Mouse (Mus musculus): Measurements from ENCODE around the gene Sap30.
"Not testable (repeated sequence)": the region's sequence is repeated elsewhere in the genome, so short reads cannot be mapped to it uniquely, and the experiment has no call there.

Sap30 gene

GRCm38 (mm10) chr8:57487441-57488155 lies at the start of gene Sap30:
Sap30 (minus strand) TSS chr8:57487860.
- in situ Hi-C loops (cut with MboI; ENCODE audit: low pct_unique_long_range_greater_than_20kb in 1 of 2, low sequenced_read_pairs in 2 of 2, unreplicated experiment in 1 of 2), result no loop called here

GRCm38 (mm10) chr8:57536167-57536566 lies 48.5 kb upstream of the Sap30 start:
- in situ Hi-C loops (cut with MboI; ENCODE audit: low pct_unique_long_range_greater_than_20kb in 1 of 2, low sequenced_read_pairs in 2 of 2, unreplicated experiment in 1 of 2), result no loop called here

GRCm38 (mm10) chr8:57534495-57534894 lies 46.8 kb upstream of the Sap30 start:
- in situ Hi-C loops (cut with MboI; ENCODE audit: low pct_unique_long_range_greater_than_20kb in 1 of 2, low sequenced_read_pairs in 2 of 2, unreplicated experiment in 1 of 2), result loop anchor here in 1 of 2 experiments (5.0 kb wide), 1 partner anchor 102 kb away; no protein-coding TSS in a partner anchor

GRCm38 (mm10) chr8:57533106-57533505 lies 45.4 kb upstream of the Sap30 start:
- in situ Hi-C loops (cut with MboI; ENCODE audit: low pct_unique_long_range_greater_than_20kb in 1 of 2, low sequenced_read_pairs in 2 of 2, unreplicated experiment in 1 of 2), result loop anchor here in 1 of 2 experiments (5.0 kb wide), 1 partner anchor 101 kb away; no protein-coding TSS in a partner anchor

- in situ Hi-C loops (cut with MboI; ENCODE audit: low pct_unique_long_range_greater_than_20kb in 1 of 2, low sequenced_read_pairs in 2 of 2, unreplicated experiment in 1 of 2), result loop anchor here in 1 of 2 experiments (5.0 kb wide), 1 partner anchor 100 kb away; no protein-coding TSS in a partner anchor
Measured at GRCm38 (mm10) chr8:57532223-57532622, 44.6 kb upstream of the Sap30 start.

- in situ Hi-C loops (cut with MboI; ENCODE audit: low pct_unique_long_range_greater_than_20kb in 1 of 2, low sequenced_read_pairs in 2 of 2, unreplicated experiment in 1 of 2), result loop anchor here in 1 of 2 experiments (5.0 kb wide), 1 partner anchor 99 kb away; no protein-coding TSS in a partner anchor
Measured at GRCm38 (mm10) chr8:57530666-57531349, 43.1 kb upstream of the Sap30 start.

GRCm38 (mm10) chr8:57530238-57530637 lies 42.6 kb upstream of the Sap30 start:
- in situ Hi-C loops (cut with MboI; ENCODE audit: low pct_unique_long_range_greater_than_20kb in 1 of 2, low sequenced_read_pairs in 2 of 2, unreplicated experiment in 1 of 2), result loop anchor here in 1 of 2 experiments (5.0 kb wide), 1 partner anchor 98 kb away; no protein-coding TSS in a partner anchor

- in situ Hi-C loops (cut with MboI; ENCODE audit: low pct_unique_long_range_greater_than_20kb in 1 of 2, low sequenced_read_pairs in 2 of 2, unreplicated experiment in 1 of 2), result loop anchor here in 1 of 2 experiments (5.0 to 10.0 kb wide), 2 partner anchors 96 to 203 kb away; partner anchors contain the start of gene Hand2
Measured at GRCm38 (mm10) chr8:57528036-57528435, 40.4 kb upstream of the Sap30 start.

GRCm38 (mm10) chr8:57520186-57520786 lies 32.6 kb upstream of the Sap30 start:
- in situ Hi-C loops (cut with MboI; ENCODE audit: low pct_unique_long_range_greater_than_20kb in 1 of 2, low sequenced_read_pairs in 2 of 2, unreplicated experiment in 1 of 2), result loop anchor here in 1 of 2 experiments (10.0 kb wide), 1 partner anchor 195 kb away; the partner anchor contains the start of gene Hand2

GRCm38 (mm10) chr8:57517723-57518122 lies 30.1 kb upstream of the Sap30 start:
- in situ Hi-C loops (cut with MboI; ENCODE audit: low pct_unique_long_range_greater_than_20kb in 1 of 2, low sequenced_read_pairs in 2 of 2, unreplicated experiment in 1 of 2), result no loop called here

GRCm38 (mm10) chr8:57516685-57517084 lies 29.0 kb upstream of the Sap30 start:
- in situ Hi-C loops (cut with MboI; ENCODE audit: low pct_unique_long_range_greater_than_20kb in 1 of 2, low sequenced_read_pairs in 2 of 2, unreplicated experiment in 1 of 2), result not testable (repeated sequence)

GRCm38 (mm10) chr8:57513178-57513661 lies 25.6 kb upstream of the Sap30 start:
- in situ Hi-C loops (cut with MboI; ENCODE audit: low pct_unique_long_range_greater_than_20kb in 1 of 2, low sequenced_read_pairs in 2 of 2, unreplicated experiment in 1 of 2), result not testable (repeated sequence)

GRCm38 (mm10) chr8:57512141-57513056 lies 24.7 kb upstream of the Sap30 start:
- in situ Hi-C loops (cut with MboI; ENCODE audit: low pct_unique_long_range_greater_than_20kb in 1 of 2, low sequenced_read_pairs in 2 of 2, unreplicated experiment in 1 of 2), result no loop called here

GRCm38 (mm10) chr8:57511316-57512118 lies 23.9 kb upstream of the Sap30 start, which contains the start of gene Hmgb2:
Hmgb2 (plus strand) TSS chr8:57511907.
- in situ Hi-C loops (cut with MboI; ENCODE audit: low pct_unique_long_range_greater_than_20kb in 1 of 2, low sequenced_read_pairs in 2 of 2, unreplicated experiment in 1 of 2), result no loop called here

- in situ Hi-C loops (cut with MboI; ENCODE audit: low pct_unique_long_range_greater_than_20kb in 1 of 2, low sequenced_read_pairs in 2 of 2, unreplicated experiment in 1 of 2), result no loop called here
Measured at GRCm38 (mm10) chr8:57510791-57511315, 23.2 kb upstream of the Sap30 start.

- in situ Hi-C loops (cut with MboI; ENCODE audit: low pct_unique_long_range_greater_than_20kb in 1 of 2, low sequenced_read_pairs in 2 of 2, unreplicated experiment in 1 of 2), result no loop called here
Measured at GRCm38 (mm10) chr8:57508657-57509056, 21.0 kb upstream of the Sap30 start.

- in situ Hi-C loops (cut with MboI; ENCODE audit: low pct_unique_long_range_greater_than_20kb in 1 of 2, low sequenced_read_pairs in 2 of 2, unreplicated experiment in 1 of 2), result no loop called here
Measured at GRCm38 (mm10) chr8:57507556-57508063, 19.9 kb upstream of the Sap30 start.

All from mouse embryonic stem cell (cell line).